Mouse (Mus musculus): ENCODE results near the gene Haus5.
A peak's percentile ranks its signal among the peaks of the same experiment; 100 is the strongest.

The Haus5 gene

GRCm38 (mm10) chr7:30625530-30626384 lies 39.0 kb downstream of the Haus5 start, which contains the start of gene Cox6b1:
TSS of gene Cox6b1 (minus strand) at chr7:30626151.
- DNase-seq (ENCODE audit: low read depth, low spot score): peak; percentile 87

GRCm38 (mm10) chr7:30619202-30619601 lies 45.6 kb downstream of the Haus5 start:
- no peak for DNase-seq (ENCODE audit: low read depth, low spot score)

- DNase-seq (ENCODE audit: low read depth, low spot score): no peak
Observed at GRCm38 (mm10) chr7:30618658-30619057, 46.1 kb downstream of the Haus5 start.

GRCm38 (mm10) chr7:30615049-30615760 lies 49.6 kb downstream of the Haus5 start:
- no peak for DNase-seq (ENCODE audit: low read depth, low spot score)

- no peak for DNase-seq (ENCODE audit: low read depth, low spot score)
Observed at GRCm38 (mm10) chr7:30614454-30614853, 50.3 kb downstream of the Haus5 start.

- DNase-seq (ENCODE audit: low read depth, low spot score): peak; percentile 62
Observed at GRCm38 (mm10) chr7:30613529-30614112, 51.2 kb downstream of the Haus5 start.

GRCm38 (mm10) chr7:30612654-30613402 lies 52.0 kb downstream of the Haus5 start, which contains the start of gene Upk1a:
TSS of gene Upk1a (minus strand) at chr7:30612847.
- DNase-seq (ENCODE audit: low read depth, low spot score): no peak

GRCm38 (mm10) chr7:30610043-30610442 lies 54.8 kb downstream of the Haus5 start:
- DNase-seq (ENCODE audit: low read depth, low spot score): no peak

GRCm38 (mm10) chr7:30608476-30608875 lies 56.3 kb downstream of the Haus5 start:
- no peak for DNase-seq (ENCODE audit: low read depth, low spot score)

- peak; percentile 56 for DNase-seq (ENCODE audit: low read depth, low spot score)
Observed at GRCm38 (mm10) chr7:30607706-30608309, 57.0 kb downstream of the Haus5 start.

- no peak for DNase-seq (ENCODE audit: low read depth, low spot score)
Observed at GRCm38 (mm10) chr7:30604944-30605343, 59.9 kb downstream of the Haus5 start.

GRCm38 (mm10) chr7:30604424-30604823 lies 60.4 kb downstream of the Haus5 start:
- DNase-seq (ENCODE audit: low read depth, low spot score): no peak
